Comparison of ENCODE assay signal across 12 mouse cellular contexts in the genomic region with DNA sequence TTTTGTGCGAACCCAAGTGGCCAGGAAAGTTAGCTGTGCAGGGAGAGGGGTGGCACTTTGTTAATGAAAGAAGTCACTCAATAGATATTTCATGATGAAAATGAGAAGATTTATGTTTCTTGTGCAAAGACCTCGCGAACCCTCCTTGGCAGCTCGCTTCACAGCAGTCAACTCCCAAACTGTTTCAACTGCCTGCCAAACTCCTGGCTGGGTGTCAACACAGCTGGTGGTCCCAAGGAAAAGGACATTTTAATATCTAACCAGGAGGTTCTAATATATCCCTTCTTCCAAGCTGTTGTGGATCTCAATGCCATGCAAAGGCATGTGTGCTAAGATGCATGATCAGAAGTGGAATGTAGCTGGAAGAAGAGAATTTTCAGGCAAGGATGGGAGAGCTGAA.
A peak's percentile ranks its signal among the peaks of the same experiment; 100 is the strongest.
DNase-seq lines count a peak whose midpoint lies in the region.
"Had no signal": no experiment of that assay in that cellular context is flagged by ENCODE, and none has a peak within 500 bp of the region (broad histone marks: within the 10 kb centered on the region; RNA-seq: fewer than 3 reads in every experiment).

No protein-coding gene starts in this region.

- peak; percentile 32 to 36 for DNase-seq in cerebellum, postnatal 36 days
- DNase-seq in cerebellum, adult 11 months = no peak
- peak; percentile 29 for DNase-seq in kidney, postnatal 10 days
- no peak for DNase-seq in kidney, adult 8-10 months
- peak; percentile 41 for DNase-seq in lung, postnatal 10 days
- no peak for DNase-seq in lung, adult 18-20 months
- DNase-seq in T-cell, adult 2 months (ENCODE audit: low spot score) = no peak
- DNase-seq: adrenal gland, postnatal 25 days; B cell, adult 2 months; gastrocnemius, postnatal 14 days; kidney, adult 18-20 months; thymus, adult 18-20 months had no signal

Comparison
In these comparisons a context has a peak if more than half of its experiments do, and no peak if none do; other contexts are left out.
1. DNase-seq: peak in cerebellum, postnatal 36 days (2 of 2), kidney, postnatal 10 days (single experiment) and lung, postnatal 10 days (single experiment); none in cerebellum, adult 11 months (single experiment), kidney, adult 8-10 months (0 of 2), lung, adult 18-20 months (0 of 2) and T-cell, adult 2 months (single experiment).